Mouse (Mus musculus) c-Kit-positive CD71-positive TER-119-negative erythroid progenitor cells, embryonic 14.5 days (primary cell): ENCODE measurements around the gene Tap1.

Experiments
- DNase-seq: peaks from one replicate; pipeline ENCODE4 v3.0.0-alpha.2; 2013; ENCODE audit warnings: low read depth

Gene Tap1

DNA sequence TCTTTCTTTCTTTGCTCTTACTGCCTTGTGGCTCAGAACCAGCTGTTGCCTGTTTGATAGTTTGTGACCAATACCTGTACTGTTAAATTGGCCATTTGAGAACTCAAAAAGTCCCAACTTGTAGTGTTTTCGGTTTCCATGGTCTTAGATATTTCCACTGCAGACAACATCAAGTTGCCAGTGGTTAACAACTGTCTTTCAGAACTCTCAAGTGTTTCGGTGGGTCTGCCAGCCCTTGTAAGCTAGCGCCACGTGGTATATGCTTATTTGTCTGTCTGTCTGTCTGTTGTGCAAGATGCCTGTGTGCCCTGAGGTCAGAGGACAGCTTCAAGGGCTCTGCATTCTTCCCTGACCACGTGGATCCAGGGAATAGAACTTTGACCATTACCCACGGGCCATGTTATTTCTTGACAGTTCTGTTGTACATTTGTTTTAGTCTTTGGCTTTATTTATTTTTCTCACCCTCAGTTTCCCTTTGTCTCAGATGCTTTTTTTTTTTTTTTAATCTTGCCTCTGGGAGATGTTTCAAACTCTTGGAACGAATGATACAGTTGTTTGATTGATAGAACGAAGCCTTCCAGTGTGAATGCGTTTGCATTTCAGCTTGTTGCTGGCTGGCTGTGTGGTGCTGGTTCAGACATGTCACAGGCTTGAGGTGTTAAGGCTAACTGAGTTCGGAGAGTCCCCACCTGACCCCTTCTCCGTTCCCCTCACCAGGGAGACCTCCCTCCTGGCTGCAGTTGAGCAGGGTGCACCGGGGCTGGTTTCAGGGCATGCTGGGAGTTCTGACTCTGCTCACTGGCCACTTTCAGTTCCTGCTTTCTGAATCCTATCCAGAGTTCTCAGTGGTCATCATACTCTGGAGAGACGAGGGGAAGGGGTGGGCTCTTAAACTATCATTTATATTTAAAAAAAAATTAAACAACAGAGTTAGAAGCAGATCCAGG lies 7.2 kb upstream of the Tap1 start:
- DNase-seq = no peak

- DNase-seq = no peak
Measured at GRCm38 (mm10) chr17:34183564-34184219, 3.7 kb upstream of the Tap1 start.

GRCm38 (mm10) chr17:34185526-34185925 lies 1.8 kb upstream of the Tap1 start:
- no peak for DNase-seq

DNA sequence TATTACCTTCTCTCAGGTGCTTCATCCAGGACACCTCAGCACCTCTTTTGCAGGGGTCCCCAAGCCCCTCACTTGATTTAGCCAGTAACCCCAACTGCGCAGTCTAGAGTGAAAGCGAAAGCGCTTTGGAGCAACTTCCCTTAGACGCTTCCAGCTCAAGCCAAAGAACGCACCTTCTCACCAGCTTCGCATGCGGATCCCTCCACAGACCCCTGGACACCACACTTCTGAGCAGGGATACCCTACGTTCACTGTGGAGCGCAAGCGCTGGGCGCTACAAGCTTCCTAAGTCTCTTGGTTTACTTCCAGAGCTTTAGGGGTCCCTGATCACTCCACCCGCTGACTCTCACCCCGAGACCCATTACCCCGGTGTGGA lies 480 bp upstream of the Tap1 start:
- no peak for DNase-seq

DNA sequence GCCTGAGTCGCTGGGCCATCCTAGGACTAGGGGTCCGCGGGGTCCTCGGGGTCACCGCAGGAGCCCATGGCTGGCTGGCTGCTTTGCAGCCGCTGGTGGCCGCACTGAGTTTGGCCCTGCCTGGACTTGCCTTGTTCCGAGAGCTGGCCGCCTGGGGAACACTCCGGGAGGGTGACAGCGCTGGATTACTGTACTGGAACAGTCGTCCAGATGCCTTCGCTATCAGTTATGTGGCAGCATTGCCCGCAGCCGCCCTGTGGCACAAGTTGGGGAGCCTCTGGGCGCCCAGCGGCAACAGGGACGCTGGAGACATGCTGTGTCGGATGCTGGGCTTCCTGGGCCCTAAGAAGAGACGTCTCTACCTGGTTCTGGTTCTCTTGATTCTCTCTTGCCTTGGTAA lies 657 bp downstream of the Tap1 start:
- DNase-seq = no peak

GRCm38 (mm10) chr17:34188986-34189385 lies 1.6 kb downstream of the Tap1 start:
- no peak for DNase-seq

- DNase-seq = no peak
Measured at GRCm38 (mm10) chr17:34192852-34193251, 5.5 kb downstream of the Tap1 start.

DNA sequence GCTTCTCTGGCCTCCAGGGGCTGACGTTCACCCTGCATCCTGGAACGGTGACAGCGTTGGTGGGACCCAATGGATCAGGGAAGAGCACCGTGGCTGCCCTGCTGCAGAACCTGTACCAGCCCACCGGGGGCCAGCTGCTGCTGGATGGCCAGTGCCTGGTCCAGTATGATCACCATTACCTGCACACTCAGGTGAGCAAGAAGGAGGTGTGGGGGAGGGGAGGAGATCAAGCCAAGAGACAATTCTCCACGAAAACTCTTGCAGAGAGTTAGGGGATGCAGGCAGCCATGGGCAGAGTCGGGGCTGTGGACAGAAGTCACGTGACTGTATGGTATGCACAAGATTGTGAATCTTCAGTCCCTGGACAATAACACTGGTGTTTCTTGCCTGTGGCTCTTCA lies 6.1 kb downstream of the Tap1 start:
- no peak for DNase-seq

- no peak for DNase-seq
Measured at GRCm38 (mm10) chr17:34194723-34195122, 7.4 kb downstream of the Tap1 start.

DNA sequence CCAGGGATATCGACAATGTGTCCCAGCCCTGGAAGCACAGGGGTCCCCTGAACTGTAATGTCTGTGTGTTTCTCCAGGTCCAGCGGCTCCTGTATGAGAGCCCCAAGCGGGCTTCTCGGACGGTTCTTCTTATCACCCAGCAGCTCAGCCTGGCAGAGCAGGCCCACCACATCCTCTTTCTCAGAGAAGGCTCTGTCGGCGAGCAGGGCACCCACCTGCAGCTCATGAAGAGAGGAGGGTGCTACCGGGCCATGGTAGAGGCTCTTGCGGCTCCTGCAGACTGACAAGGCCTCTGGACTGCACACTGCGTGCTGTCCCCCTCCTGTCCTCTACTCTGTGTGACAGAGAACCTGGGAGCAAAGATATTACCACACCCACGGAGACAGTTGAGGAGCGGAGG lies 9.1 kb downstream of the Tap1 start:
- DNase-seq = no peak

- DNase-seq = no peak
Measured at GRCm38 (mm10) chr17:34196941-34197894, 9.9 kb downstream of the Tap1 start, which contains the start of gene Psmb8. Gene Psmb8, plus strand, starts transcription at chr17:34197721.

DNA sequence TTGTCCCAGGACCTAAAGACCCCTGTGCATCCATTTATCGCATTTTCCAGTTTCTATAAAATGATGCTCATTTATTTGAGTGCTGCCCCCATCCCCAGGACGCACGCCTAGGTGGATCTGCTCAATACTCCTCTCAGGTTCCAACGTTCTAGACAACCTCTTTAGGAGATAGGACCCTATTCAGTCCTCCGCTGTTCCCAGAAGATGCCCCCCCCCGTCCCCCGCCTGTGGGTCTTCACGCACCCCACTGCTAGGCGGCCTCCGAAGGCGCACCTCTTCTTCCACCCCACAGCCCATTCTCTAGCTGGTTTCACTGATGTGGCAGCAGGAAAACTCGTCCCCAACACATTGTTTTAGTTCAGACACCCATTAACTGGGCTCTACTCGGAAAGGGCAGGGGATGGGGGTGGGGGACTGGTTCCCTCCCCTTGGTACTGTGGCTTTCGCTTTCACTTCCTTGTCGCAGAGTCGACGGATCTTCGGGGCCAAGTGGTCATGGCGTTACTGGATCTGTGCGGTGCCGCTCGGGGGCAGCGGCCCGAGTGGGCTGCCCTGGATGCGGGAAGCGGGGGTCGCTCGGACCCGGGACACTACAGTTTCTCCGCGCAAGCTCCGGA lies 10.7 kb downstream of the Tap1 start:
- no peak for DNase-seq

- no peak for DNase-seq
Measured at GRCm38 (mm10) chr17:34198521-34198912, 11.2 kb downstream of the Tap1 start.

DNA sequence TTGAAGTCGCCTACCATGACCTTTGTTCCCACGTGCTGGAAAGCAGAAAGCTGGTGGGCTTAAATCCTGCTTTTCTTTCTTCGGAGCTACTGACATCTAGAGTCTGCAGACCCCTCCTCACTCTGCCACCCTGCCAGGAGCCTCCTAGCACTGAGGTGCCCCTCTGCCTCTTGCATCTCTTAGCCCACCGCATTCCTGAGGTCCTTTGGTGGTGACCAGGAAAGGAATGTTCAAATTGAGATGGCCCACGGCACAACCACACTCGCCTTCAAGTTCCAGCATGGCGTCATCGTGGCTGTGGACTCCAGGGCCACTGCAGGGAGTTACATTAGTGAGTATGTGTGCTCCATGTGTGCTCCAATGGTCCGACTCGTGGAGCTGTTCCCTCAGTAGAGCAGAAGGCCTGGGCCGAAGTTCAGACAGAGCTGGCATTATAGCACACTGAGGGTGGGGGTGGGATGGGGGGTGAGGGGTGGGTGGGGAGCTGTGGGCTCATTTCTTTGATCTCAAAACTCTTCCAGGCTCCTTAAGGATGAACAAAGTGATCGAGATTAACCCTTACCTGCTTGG lies 11.8 kb downstream of the Tap1 start:
- DNase-seq = no peak

DNA sequence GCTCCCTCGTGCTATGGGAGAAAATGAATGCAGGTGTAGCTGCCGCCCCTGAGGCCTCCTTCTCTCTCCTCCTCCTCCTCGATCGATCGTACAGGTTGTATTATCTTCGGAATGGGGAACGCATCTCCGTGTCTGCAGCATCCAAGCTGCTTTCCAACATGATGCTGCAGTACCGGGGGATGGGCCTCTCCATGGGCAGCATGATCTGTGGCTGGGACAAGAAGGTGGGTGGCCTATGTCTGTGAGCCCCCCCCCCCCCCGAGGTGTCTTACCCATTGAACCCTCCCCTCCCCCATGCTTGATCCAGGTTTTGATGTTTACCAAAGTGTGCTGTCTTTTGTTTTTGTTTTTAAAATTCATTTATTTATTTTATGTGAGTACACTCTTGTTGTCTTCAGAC lies 12.7 kb downstream of the Tap1 start:
- no peak for DNase-seq

DNA sequence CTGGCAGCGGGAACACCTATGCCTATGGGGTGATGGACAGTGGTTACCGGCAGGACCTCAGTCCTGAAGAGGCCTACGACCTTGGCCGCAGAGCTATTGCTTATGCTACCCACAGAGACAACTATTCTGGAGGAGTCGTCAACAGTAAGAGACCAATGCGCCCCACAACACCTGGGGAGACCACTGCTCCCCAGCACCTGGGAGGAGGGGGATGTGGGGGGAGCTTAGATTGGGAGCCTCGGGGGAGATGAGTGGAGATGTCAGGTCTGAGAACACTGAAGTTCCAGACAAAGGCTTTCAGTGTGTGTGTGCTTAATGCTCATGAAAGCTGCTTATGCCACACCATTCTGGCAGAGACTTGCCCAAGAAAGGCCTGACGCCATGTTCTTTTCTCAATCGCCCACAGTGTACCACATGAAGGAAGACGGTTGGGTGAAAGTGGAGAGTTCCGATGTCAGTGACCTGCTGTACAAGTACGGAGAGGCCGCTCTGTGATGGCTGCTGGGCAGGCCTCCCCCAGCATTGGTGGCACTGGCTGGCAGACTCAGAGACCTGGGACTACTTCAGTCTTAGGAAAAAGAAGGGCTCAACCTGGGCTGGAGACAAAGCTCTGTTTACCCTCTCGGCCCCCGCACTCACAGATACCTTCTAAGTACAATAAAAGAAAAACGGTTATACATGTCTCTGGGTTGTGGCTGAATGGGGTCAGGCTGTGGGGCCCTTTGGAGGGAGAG lies 13.6 kb downstream of the Tap1 start:
- no peak for DNase-seq

DNA sequence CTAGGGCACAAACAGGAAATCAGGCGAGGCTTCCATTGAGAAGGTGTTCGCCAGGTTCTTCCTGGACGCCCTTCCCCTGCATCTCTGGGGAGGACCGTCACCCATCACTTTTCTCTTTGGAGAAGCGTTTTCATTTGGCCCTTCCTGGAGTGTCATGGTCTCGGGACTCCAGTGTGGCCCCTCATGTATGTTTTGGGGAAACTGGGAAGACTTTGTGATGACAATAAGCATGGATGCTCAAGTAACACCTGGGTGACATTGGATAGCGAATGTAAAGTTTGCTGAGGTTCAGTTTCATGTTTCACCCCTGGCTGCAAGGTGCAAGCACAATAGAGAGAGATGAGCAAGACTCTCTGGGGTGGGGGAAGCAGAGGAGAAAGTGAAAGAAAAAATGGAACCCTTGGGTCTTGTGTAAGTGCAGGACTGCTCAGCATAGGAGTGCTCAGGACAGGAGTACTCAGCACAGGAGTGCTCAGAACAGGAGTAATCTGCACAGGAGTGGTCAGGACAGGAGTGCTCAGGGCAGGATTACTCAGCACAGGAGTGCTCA lies 14.2 kb downstream of the Tap1 start:
- DNase-seq = no peak

GRCm38 (mm10) chr17:34202760-34203442 lies 15.5 kb downstream of the Tap1 start:
- DNase-seq = no peak

- no peak for DNase-seq
Measured at GRCm38 (mm10) chr17:34203444-34203843, 16.1 kb downstream of the Tap1 start, which contains the start of gene Tap2. Gene Tap2, plus strand, starts transcription at chr17:34203527.
